Mouse (Mus musculus) natural killer cell, adult 2 months (primary cell): ENCODE data around the gene Sertad4.

Source experiments
- DNase-seq, 2 experiments: peaks; one replicate each; pipeline ENCODE4 v3.0.0; 2022; ENCODE audit warnings: low spot score in 2 of 2

The Sertad4 gene

GRCm38 (mm10) chr1:192855474-192856230 is at the start of gene Sertad4:
Gene Sertad4, minus strand, starts transcription at chr1:192855756.
- no peak for DNase-seq

DNA sequence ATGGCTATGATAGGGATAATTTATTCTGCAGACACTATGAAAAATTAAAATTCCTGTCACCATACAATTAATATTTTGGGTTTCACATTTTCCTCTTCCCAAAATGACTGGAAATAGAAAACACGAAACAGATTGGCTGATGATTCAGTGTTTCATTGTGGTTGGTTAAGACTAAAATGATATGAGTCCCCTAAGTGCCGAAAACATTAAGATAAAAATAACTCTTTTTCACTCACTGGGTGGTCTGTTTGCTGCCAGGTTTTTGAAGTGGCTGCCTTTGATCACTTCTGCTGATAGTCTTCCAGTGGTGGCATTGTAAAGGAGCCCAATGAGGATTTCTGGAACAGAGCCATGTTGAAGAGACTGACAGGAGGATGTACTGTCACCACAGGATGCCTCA is 46.0 kb upstream of the Sertad4 start:
- no peak for DNase-seq

DNA sequence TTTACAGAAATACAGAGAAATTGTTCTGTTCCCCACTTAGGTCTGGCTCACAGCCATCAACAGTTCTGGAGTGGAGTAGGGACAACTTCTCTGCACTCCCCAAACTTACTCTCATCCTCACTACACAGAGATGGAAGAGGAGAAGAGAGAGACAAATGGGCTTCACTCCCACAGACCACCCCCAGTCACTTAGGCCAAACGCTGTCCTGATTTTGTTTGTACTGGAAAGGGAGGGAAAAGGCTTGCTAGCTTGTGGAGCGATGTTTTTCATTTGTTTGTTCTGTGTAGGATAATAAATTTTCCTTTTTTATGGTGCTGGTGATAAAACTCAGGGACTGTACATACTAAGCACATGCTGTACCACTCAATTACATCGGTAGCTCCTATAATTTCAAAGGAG is 45.4 kb upstream of the Sertad4 start:
- DNase-seq: no peak

DNA sequence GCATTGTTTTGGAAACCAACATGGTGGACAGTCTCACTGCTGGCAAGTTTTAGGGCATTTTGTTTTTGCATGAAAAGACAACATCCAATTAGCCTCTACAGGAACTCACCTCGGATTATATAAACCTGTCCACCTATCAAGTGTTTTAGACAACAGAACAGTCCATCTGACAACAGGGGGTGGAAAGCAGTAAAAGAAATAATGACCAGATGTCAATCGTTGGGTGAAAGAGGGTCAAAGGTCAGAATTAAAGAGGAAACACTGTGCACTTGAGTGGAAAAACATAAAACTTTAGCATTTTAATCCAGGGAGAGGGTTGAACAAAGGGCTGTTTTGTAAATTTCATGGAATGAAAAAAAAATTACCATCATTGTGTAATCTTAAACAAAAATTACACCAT is 43.2 kb upstream of the Sertad4 start:
- DNase-seq: no peak

DNA sequence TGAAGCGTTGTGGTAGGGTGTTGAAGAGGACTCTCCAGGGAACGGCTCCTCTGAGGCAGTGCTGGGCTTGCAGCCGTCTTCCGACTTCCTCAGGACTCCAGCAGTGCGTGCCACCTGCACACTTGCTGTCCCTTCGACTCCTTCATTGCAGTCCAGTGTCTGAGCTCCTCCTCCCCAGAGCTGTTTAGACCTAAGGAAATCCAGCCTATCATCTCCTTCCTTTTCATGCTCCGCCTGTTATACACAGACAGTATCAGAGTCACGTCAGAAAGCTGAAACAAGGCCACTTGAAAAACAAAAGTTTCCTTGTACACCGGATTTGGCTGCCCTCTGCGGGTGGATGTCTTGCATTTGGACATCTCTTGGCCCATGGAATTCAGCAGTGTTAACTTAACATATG is 41.7 kb upstream of the Sertad4 start:
- DNase-seq: no peak

DNA sequence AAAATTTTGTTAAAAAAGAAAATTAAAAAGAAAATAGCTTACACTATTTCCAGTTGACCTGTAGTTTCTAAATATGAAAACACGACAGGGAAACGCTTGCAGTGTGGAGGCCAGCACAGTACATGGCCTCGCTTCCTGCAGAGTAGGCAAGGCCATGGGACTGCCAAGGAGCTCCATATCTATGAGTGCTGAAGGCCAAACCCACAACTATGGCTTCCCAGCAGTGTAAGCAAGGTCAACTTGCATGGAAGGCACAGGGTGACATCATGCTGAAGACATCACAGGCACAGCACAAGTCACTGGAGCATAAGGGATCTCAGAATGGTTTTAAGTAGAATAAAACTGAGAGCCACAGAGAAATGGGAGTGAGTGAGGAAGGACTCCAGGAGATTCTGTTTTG is 40.5 kb upstream of the Sertad4 start:
- no peak for DNase-seq

DNA sequence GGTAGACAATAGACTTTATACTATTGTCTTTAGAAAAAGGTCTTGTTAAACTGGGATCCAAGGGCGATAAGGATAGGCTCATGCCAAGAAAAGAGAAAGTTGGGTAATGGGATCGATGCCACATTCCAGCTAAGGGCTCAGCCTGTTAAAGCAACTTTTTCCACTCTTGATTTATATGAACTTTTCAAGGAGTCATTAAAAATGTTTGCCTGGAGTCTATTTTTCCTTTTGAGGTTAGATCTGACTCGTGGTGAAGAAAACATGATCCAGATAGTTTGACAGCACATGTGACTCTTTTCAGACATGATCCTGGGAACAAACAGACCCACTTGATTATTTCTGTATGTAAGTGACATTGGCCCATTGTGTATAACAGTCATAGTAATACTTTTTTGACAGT is 35.2 kb upstream of the Sertad4 start:
- no peak for DNase-seq

DNA sequence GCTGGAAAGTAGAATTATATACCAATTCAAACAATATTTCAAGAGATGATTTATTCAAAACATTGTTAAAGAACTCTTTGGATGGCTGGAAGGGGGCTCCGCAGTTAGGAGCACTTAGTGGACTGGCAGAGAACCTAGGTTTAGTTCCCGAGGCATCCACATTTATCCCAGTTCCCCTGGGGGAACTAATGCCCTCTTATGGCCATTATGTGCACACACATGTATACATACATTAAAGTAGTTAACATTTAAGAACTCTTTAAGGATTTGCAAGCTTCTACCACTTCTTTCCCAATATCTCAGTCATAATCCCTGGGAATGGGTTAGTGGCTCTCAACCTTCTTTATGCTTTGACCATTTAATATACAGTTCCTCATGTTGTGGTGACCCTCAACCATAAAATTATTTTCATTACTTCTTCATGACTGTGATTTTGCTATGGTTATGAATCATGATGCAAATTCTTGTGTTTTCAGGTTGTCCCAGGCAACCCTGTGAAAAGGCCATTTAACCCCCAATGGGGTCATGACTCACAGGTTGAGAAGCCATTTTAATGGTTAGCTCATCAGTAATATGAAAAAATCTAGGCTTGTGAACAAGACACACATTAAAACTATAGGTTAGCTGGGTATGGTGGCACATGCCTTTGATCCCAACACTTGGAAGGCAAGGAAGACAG is 27.2 kb upstream of the Sertad4 start:
- DNase-seq: no peak

DNA sequence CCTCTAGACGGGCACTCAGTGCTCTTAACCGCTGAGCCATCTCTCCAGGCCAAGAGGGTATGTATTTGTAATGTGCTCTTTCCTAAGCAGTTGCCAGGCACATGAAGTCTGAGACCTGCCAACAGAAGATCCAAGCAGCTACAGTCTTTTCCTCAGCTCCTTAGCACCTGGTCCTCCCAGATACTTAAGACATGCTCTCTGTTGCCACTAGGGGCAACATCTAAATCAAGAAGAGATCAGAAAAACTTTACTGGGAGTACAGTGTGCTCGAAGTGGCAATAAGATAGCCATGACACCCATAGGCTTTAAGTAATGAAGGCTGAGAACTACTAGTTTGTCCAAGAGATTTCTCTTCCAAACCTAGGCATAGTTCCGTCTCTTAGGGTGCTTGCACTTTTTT is 24.6 kb upstream of the Sertad4 start:
- DNase-seq: no peak

GRCm38 (mm10) chr1:192879086-192879580 is 23.6 kb upstream of the Sertad4 start:
- no peak for DNase-seq

GRCm38 (mm10) chr1:192872841-192873240 is 17.3 kb upstream of the Sertad4 start:
- no peak for DNase-seq

DNA sequence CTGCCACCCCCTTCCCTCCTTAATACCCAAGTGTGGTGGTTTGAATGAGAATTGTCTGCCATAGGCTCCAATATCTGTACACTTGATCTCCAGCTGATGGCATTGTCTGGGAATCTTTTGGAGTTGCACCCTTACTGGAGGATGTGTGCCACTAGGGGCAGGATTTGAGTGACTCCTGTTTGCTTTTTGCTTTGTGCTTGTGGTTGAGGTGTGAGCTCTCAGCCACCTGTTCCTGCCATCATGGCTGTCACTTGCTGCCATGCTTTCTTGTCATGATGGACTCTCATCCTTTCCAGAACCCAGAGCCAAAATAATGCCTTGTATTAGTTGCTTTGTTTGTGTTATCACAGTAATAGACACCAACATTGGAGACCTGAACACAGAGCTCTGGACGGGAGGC is 14.2 kb upstream of the Sertad4 start:
- DNase-seq: no peak

GRCm38 (mm10) chr1:192864440-192864839 is 8.9 kb upstream of the Sertad4 start:
- DNase-seq: no peak

- DNase-seq: no peak
Observed at GRCm38 (mm10) chr1:192861305-192861960, 5.9 kb upstream of the Sertad4 start.

DNA sequence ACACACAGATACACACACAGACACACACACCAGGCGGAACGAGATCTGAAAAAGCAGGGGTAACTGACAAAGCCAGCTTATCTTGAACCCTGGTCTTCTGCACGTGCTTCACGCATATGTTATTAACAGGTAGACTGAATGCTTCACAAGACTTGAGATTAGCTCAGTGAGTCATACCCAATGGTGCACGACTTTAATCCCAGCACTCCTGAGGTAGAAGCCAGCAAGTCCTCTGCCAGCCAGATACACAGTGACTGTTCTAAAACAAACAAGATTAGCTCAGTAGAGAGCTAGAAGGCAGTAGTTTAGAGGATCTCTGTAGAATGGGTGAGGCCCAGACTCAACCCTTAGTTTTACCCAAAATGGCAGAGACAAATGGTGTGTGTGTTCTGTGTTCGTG is 4.7 kb upstream of the Sertad4 start:
- no peak for DNase-seq

DNA sequence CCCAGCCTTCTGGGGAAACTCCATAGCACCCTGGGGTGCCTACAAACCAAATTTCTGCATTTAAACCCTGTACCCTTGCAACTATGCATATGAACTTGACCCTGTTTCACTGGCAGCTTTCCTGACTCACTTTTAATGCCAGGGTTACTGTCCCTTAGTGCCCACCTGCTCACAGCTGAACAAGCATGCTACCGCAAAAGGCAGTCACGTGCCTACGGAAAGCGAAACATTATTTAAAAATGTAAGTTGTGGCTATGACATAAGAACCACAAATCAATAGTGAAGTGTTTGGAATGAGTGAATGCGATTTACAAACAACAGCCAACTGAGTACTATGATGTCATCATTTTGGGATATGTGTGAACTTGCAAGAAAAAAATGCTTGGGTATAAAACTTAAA is 2.0 kb upstream of the Sertad4 start:
- no peak for DNase-seq

DNA sequence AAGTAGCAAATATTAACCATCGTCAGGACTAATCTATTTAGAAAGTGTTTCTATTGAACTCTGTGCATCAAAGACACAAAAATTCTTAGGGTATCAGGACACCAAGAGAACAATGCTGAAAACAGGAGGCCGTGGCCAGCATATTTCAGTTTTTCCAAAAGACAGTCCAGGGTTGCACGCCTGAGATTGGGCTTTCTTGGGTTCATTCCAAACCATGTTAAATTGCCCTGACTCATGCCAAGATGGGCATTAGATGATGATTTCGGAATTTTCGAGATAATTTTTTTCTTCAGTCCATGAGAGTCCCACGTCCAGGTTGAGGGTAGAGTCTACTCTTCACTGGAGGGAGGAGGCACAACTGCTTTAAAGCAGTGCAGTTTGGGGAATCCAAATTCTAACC is 1.4 kb upstream of the Sertad4 start:
- DNase-seq: no peak

DNA sequence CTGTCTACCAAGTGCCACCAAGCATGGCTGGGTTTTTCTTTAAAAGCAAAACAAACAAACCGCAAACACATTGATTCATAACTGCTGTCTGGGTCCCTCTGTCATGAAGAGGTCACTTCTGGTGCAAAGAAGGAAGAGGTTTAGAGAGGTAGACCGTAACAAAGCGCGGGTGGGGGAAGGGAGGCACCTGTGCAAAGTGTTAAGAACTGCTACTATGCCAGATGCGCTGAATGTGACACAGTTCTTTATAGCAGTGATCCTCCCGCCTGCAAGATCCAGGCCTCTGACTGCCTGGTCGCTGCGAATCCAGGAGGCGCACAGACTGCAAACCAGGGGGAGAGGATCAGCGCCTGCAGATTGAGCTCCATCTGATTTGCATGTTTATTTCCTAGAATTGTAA is 855 bp upstream of the Sertad4 start:
- peak in 1 of 2 experiments; percentile 60 for DNase-seq

DNA sequence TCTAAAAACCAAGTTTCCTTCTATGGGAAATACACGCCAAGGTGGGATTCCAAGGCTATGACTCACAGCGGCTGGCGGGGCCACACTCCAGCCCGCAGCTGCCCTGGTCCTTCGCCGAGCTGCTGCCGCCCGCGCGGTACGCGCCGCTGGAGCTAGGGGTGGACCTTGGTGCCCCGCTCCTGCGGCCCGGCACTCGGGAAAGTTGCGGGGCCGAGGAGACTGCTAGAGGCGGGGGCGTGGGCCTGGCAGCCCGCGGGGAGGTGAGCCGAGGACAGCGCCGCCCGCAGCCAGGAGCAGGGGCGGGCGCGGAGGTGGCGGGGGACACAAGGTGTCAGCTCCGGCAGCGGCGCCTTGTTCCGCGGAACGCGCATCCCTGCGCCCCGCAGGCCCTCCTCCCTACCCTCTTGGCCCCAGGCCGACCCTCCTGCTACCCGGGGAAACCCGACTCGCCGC is 711 bp downstream of the Sertad4 start:
- DNase-seq: no peak

DNA sequence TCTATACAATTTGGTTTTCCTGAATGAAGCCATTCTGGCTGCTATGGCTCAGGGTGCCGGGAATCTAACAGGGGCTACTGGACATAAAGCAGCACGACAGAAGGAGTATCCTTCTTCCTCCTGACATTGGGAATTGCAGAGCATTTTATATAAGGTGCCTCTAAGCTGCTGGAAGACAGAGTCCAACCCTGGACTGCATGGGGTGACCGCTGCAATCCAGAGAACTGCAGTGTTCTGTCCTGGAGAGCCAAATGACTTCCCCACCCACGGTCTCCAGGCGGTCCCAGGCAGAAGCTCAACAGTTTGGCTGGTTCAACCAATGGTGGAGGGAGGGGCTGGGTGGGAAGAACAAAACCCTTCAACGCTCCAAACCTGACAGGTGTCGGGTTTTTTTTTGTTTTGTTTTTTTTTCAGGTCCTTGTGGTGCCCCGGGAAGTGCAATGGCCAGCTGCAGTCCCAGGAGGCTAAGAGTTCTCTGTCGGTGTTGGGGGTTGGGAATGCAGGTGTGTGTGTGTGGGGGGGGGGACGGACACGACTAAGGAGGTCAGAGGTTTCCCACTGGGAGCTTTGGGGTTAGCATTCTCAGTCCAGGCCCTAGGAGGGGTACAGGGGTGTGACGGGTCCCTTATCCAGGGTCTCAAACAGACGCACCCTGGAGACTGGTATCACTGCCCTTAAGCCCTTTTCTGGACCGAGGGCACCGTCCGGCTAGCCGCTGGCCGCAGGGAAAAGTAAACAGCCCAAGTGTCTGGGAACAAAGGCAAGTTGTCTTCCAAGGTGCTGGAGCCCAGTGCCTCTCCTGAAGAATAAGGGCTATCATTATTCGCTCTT is 1.4 kb downstream of the Sertad4 start:
- DNase-seq: no peak

- no peak for DNase-seq
Observed at GRCm38 (mm10) chr1:192853429-192853828, 2.1 kb downstream of the Sertad4 start.

DNA sequence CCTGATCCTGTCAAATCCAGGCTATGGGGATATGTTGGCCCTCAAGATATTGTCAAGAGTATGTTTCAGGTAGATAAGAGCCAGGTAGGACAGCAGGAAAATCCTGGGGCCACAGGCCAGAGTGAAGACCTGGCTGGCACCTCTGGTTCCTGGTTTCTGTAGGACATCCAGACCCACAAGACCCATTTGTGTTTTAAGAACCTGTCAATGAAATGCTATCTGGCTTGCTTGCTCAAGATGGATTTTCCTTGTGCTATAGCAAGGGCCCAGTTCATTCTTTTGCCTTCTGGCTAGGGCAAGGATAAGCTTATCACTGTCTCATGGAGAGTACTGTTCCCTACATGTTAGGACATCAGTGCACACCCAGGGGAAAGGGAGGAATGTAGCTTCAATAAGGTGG is 3.5 kb downstream of the Sertad4 start:
- no peak for DNase-seq
